Mouse (Mus musculus) heart, postnatal 25 days (tissue): ENCODE measurements around the gene Dgcr2. TPM values are rescaled to one million over a fixed set of nuclear protein-coding genes. Genes with fewer than 3 reads are reported as not detected.

ENCODE experiments used
- DNase-seq: peaks from one replicate; pipeline ENCODE4 v3.0.0; 2022; ENCODE audit warnings: low spot score
- intact Hi-C: fragments of 180-260 bp; cut with DNase I; formaldehyde crosslinking; loops from one replicate; pipeline ENCODE4 v1.15.1; 2025
- total RNA-seq, 2 experiments: library from RNA; stranded (reverse); gene quantifications; 2 replicates each; pipeline ENCODE4 v1.2.3; 2021

Gene Dgcr2
- 10 to 100 TPM; 46.5 to 49.5 TPM for total RNA-seq

GRCm38 (mm10) chr16:17898462-17898861 lies at the start of gene Dgcr2, which contains the start of gene Tssk2:
TSS of gene Dgcr2 (minus strand) at chr16:17898562.
TSS of gene Tssk2 (plus strand) at chr16:17898637.
- intact Hi-C loops: loop anchor here (10.0 kb wide), 1 partner anchor 726 kb away; the partner anchor contains the start of genes Gm49601, Gp1bb and Sept5
- DNase-seq: no peak

- intact Hi-C loops: no loop called here
- DNase-seq: no peak
Observed at GRCm38 (mm10) chr16:17945081-17945831, 46.9 kb upstream of the Dgcr2 start.

GRCm38 (mm10) chr16:17943466-17943865 lies 45.1 kb upstream of the Dgcr2 start:
- intact Hi-C loops: no loop called here
- no peak for DNase-seq

- intact Hi-C loops: no loop called here
- DNase-seq: no peak
Observed at GRCm38 (mm10) chr16:17939255-17939751, 40.9 kb upstream of the Dgcr2 start.

- intact Hi-C loops: no loop called here
- DNase-seq: no peak
Observed at GRCm38 (mm10) chr16:17938821-17939220, 40.5 kb upstream of the Dgcr2 start.

GRCm38 (mm10) chr16:17938187-17938586 lies 39.8 kb upstream of the Dgcr2 start:
- intact Hi-C loops: no loop called here

GRCm38 (mm10) chr16:17936776-17937175 lies 38.4 kb upstream of the Dgcr2 start:
- DNase-seq: no peak
- intact Hi-C loops: no loop called here

More at GRCm38 (mm10) chr16:17938187-17938586, 39.8 kb upstream of the Dgcr2 start:
- no peak for DNase-seq

- intact Hi-C loops: no loop called here
- DNase-seq: no peak
Observed at GRCm38 (mm10) chr16:17934445-17934910, 36.1 kb upstream of the Dgcr2 start.

GRCm38 (mm10) chr16:17933594-17934444 lies 35.5 kb upstream of the Dgcr2 start:
- intact Hi-C loops: no loop called here
- DNase-seq: no peak

GRCm38 (mm10) chr16:17931906-17932460 lies 33.6 kb upstream of the Dgcr2 start:
- intact Hi-C loops: no loop called here
- DNase-seq: no peak

GRCm38 (mm10) chr16:17929631-17930030 lies 31.3 kb upstream of the Dgcr2 start:
- intact Hi-C loops: loop anchor here (5.0 to 10.0 kb wide), 3 partner anchors 58 to 305 kb away; partner anchors contain the start of gene Zdhhc8
- no peak for DNase-seq

- no peak for DNase-seq
- intact Hi-C loops: loop anchor here (5.0 to 10.0 kb wide), 3 partner anchors 58 to 306 kb away; partner anchors contain the start of gene Zdhhc8
Observed at GRCm38 (mm10) chr16:17929211-17929610, 30.8 kb upstream of the Dgcr2 start.

- intact Hi-C loops: loop anchor here (5.0 to 10.0 kb wide), 3 partner anchors 59 to 306 kb away; partner anchors contain the start of gene Zdhhc8
- DNase-seq: peak; percentile 57
Observed at GRCm38 (mm10) chr16:17928627-17929104, 30.3 kb upstream of the Dgcr2 start.

- peak; percentile 63 for DNase-seq
- intact Hi-C loops: loop anchor here (5.0 to 10.0 kb wide), 3 partner anchors 59 to 307 kb away; partner anchors contain the start of gene Zdhhc8
Observed at GRCm38 (mm10) chr16:17928087-17928580, 29.8 kb upstream of the Dgcr2 start, which contains the start of gene Slc25a1. TSS of gene Slc25a1 (minus strand) at chr16:17928219.

- intact Hi-C loops: loop anchor here (5.0 to 10.0 kb wide), 3 partner anchors 60 to 307 kb away; partner anchors contain the start of gene Zdhhc8
- DNase-seq: no peak
Observed at GRCm38 (mm10) chr16:17927351-17928082, 29.2 kb upstream of the Dgcr2 start.

GRCm38 (mm10) chr16:17922163-17922538 lies 23.8 kb upstream of the Dgcr2 start:
- intact Hi-C loops: loop anchor here (10.0 kb wide), 1 partner anchor 313 kb away; the partner anchor contains the start of gene Zdhhc8
- DNase-seq: no peak

- peak; percentile 89 for DNase-seq
- intact Hi-C loops: loop anchor here (1.0 to 10.0 kb wide), 2 partner anchors 10 to 313 kb away; partner anchors contain the start of genes Ess2 and Zdhhc8
Observed at GRCm38 (mm10) chr16:17921325-17922162, 23.2 kb upstream of the Dgcr2 start.
